Mouse (Mus musculus) ES-Bruce4 (cell line): Measurements from ENCODE around the gene Marf1.

ENCODE experiments used
- CTCF ChIP-seq: IDR thresholded peaks from one replicate; pipeline ENCODE4 v1.8.1; 2011; ENCODE audit warnings: low read depth, low read length
- EP300 ChIP-seq: IDR thresholded peaks from 2 replicates; pipeline ENCODE4 v1.6.1; 2011; ENCODE audit warnings: low read depth, low read length; ENCODE audit not compliant: insufficient read depth
- POLR2A ChIP-seq: IDR thresholded peaks from one replicate; pipeline ENCODE4 v1.8.1; 2011; ENCODE audit warnings: low read length; ENCODE audit not compliant: insufficient read depth

DNA sequence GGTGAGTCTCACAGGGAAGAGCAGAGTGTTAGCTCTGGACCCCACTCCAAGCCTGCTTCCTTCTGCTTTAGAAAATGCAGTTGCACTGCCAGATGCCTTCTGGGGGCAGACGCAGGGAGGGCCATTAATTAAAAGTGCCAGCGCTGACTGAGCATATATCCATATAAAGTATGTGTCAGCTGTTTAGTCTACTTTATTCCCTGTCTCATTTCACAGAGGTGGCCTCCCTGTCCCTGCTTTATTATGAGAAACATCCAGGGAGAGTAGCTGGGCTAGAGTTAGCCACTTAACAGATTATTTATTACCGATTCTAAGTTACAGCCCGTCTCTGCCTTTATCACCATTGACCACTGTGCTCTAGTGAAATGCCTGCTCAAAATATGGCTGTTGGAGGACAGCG lies 19.2 kb upstream of the Marf1 start:
- TF ChIP-seq POLR2A (no peak), CTCF (no peak), EP300 (no peak)
